Mouse (Mus musculus) C2C12 (cell line): ENCODE measurements around the gene Magea2.
"Not testable (repeated sequence)": the region's sequence is repeated elsewhere in the genome, so short reads cannot be mapped to it uniquely, and the experiment has no call there.

Experiments used
- CTCF ChIP-seq: IDR thresholded peaks from one replicate; pipeline ENCODE4 v1.5.1; 2011; ENCODE audit not compliant: control insufficient read depth, insufficient read depth, insufficient read length
- MAX ChIP-seq: IDR thresholded peaks from one replicate; pipeline ENCODE4 v1.6.1; 2011; ENCODE audit warnings: mild to moderate bottlenecking, control low read depth
- MYOG ChIP-seq: IDR thresholded peaks from one replicate; pipeline ENCODE4 v1.6.1; 2011; ENCODE audit not compliant: control insufficient read depth, insufficient read length; ENCODE audit errors: extremely low read depth
- USF1 ChIP-seq: IDR thresholded peaks from one replicate; pipeline ENCODE4 v1.6.1; 2011; ENCODE audit warnings: low read depth, mild to moderate bottlenecking, control low read depth, moderate library complexity

- not testable (repeated sequence) for TF ChIP-seq CTCF, MYOG, USF1, MAX
Observed at GRCm38 (mm10) chrX:155128312-155128711, 34.8 kb upstream of the Magea2 start, which contains the start of gene Cldn34b2.
